Mouse (Mus musculus): ENCODE measurements around the gene Gypa.

Gypa gene

GRCm38 (mm10) chr8:80493523-80494345 lies at the start of gene Gypa:
TSS of gene Gypa (plus strand) at chr8:80493781.
- DNase-seq (ENCODE audit: low spot score in 2 of 2): no peak

GRCm38 (mm10) chr8:80444534-80445072 lies 49.0 kb upstream of the Gypa start:
- DNase-seq (ENCODE audit: low spot score in 2 of 2): no peak

GRCm38 (mm10) chr8:80447217-80447616 lies 46.4 kb upstream of the Gypa start:
- DNase-seq (ENCODE audit: low spot score in 2 of 2): no peak

- DNase-seq (ENCODE audit: low spot score in 2 of 2): no peak
These were observed 41.5 kb upstream of the Gypa start for GRCm38 (mm10) chr8:80451938-80452690.

GRCm38 (mm10) chr8:80463450-80463917 lies 30.1 kb upstream of the Gypa start:
- no peak for DNase-seq (ENCODE audit: low spot score in 2 of 2)

- no peak for DNase-seq (ENCODE audit: low spot score in 2 of 2)
These were observed 18.6 kb upstream of the Gypa start for GRCm38 (mm10) chr8:80474971-80475370.

GRCm38 (mm10) chr8:80478156-80478555 lies 15.4 kb upstream of the Gypa start:
- DNase-seq (ENCODE audit: low spot score in 2 of 2): no peak

GRCm38 (mm10) chr8:80479129-80479528 lies 14.5 kb upstream of the Gypa start:
- DNase-seq (ENCODE audit: low spot score in 2 of 2): no peak

GRCm38 (mm10) chr8:80482173-80482572 lies 11.4 kb upstream of the Gypa start:
- DNase-seq (ENCODE audit: low spot score in 2 of 2): peak in 1 of 2 experiments; percentile 7

- DNase-seq (ENCODE audit: low spot score in 2 of 2): peak; percentile 25 to 37
These were observed 10.5 kb upstream of the Gypa start for GRCm38 (mm10) chr8:80482822-80483774.

GRCm38 (mm10) chr8:80491562-80491961 lies 2.0 kb upstream of the Gypa start:
- no peak for DNase-seq (ENCODE audit: low spot score in 2 of 2)

GRCm38 (mm10) chr8:80492987-80493441 lies 567 bp upstream of the Gypa start:
- DNase-seq (ENCODE audit: low spot score in 2 of 2): peak; percentile 49

- no peak for DNase-seq (ENCODE audit: low spot score in 2 of 2)
These were observed 722 bp downstream of the Gypa start for GRCm38 (mm10) chr8:80494346-80494660.

GRCm38 (mm10) chr8:80494819-80495218 lies 1.2 kb downstream of the Gypa start:
- no peak for DNase-seq (ENCODE audit: low spot score in 2 of 2)

- no peak for DNase-seq (ENCODE audit: low spot score in 2 of 2)
These were observed 1.9 kb downstream of the Gypa start for GRCm38 (mm10) chr8:80495527-80495926.

- DNase-seq (ENCODE audit: low spot score in 2 of 2): no peak
These were observed 3.7 kb downstream of the Gypa start for GRCm38 (mm10) chr8:80497323-80497722.

GRCm38 (mm10) chr8:80500244-80500643 lies 6.7 kb downstream of the Gypa start:
- no peak for DNase-seq (ENCODE audit: low spot score in 2 of 2)

- DNase-seq (ENCODE audit: low spot score in 2 of 2): no peak
These were observed 7.2 kb downstream of the Gypa start for GRCm38 (mm10) chr8:80500773-80501172.

GRCm38 (mm10) chr8:80501283-80501682 lies 7.7 kb downstream of the Gypa start:
- no peak for DNase-seq (ENCODE audit: low spot score in 2 of 2)

GRCm38 (mm10) chr8:80526382-80527355 lies 33.1 kb downstream of the Gypa start:
- no peak for DNase-seq (ENCODE audit: low spot score in 2 of 2)

Data from right cerebral cortex, adult 2 months (tissue).